Mouse (Mus musculus): ENCODE data around the gene Ppp6c. TPM values are rescaled to one million over a fixed set of nuclear protein-coding genes. Genes with fewer than 3 reads are reported as not detected.

The Ppp6c gene
- polyA plus RNA-seq, 1 experiment from 2014 or later, result 70.7 TPM

GRCm38 (mm10) chr2:39156821-39157220 lies 69.4 kb downstream of the Ppp6c start:
- no peak for ATAC-seq
- no peaks in the 10 kb centered on the region for H3K9me3 ChIP-seq (ENCODE audit: low read length)
- no peak overlapping the region for H3K4me2 ChIP-seq (replicated peaks; ENCODE audit: low read depth, low read length)
- H3K27ac ChIP-seq (ENCODE audit: low read length), result no peak overlapping the region
- H3K4me1 ChIP-seq (ENCODE audit: insufficient read depth, low read depth, low read length), result no peaks in the 10 kb centered on the region
- H3K36me3 ChIP-seq (ENCODE audit: insufficient read depth, low read length), result no peaks in the 10 kb centered on the region
- no peaks in the 10 kb centered on the region for H3K27me3 ChIP-seq (replicated peaks; ENCODE audit: insufficient read depth, low read length)
- TF ChIP-seq EP300 (IDR thresholded peaks at IDR 0.05), result no peak
- TF ChIP-seq CTCF (IDR thresholded peaks at IDR 0.05), result no peak
- no peak for DNase-seq (ENCODE audit: low spot score)
- H3K4me3 ChIP-seq (ENCODE audit: low read depth, low read length), result no peak overlapping the region
- WGBS, result 55% methylated on average over 1 of the region's 1 CpGs
- H3K9ac ChIP-seq (replicated peaks; ENCODE audit: low read depth), result no peak overlapping the region

DNA sequence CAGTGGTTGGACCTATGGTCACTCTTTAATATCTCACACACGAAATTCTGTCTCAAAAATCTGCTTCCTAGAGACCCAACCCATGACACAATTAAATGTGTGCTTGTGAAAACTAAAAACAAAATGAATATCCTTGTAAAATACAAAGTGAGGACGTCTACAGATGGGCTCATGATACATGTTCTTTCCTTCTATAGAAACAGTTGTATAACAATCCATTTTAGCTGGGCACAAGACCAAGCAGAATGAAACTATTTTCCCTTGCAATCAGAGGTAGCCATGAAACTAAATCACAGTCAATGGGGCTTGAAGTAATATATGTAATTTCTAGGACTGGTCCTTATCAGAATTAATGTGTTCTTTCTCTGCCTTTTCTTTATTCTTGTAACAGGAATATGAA lies 75.3 kb downstream of the Ppp6c start:
- Histone ChIP-seq H3K36me3 (ENCODE audit: insufficient read depth, low read length) (no peaks in the 10 kb centered on the region), H3K27ac (ENCODE audit: low read length) (no peak overlapping the region), H3K4me2 (replicated peaks; ENCODE audit: low read depth, low read length) (no peak overlapping the region), H3K4me1 (ENCODE audit: insufficient read depth, low read depth, low read length) (no peaks in the 10 kb centered on the region), H3K4me3 (ENCODE audit: low read depth, low read length) (no peak overlapping the region), H3K27me3 (replicated peaks; ENCODE audit: insufficient read depth, low read length) (no peaks in the 10 kb centered on the region), H3K9ac (replicated peaks; ENCODE audit: low read depth) (no peak overlapping the region), H3K9me3 (ENCODE audit: low read length) (no peaks in the 10 kb centered on the region)
- WGBS, result 65% methylated on average over 2 of the region's 2 CpGs
- ATAC-seq (no peak), DNase-seq (ENCODE audit: low spot score) (no peak)
- no peak for TF ChIP-seq CTCF (IDR thresholded peaks at IDR 0.05)
- no peak for TF ChIP-seq EP300 (IDR thresholded peaks at IDR 0.05)

DNA sequence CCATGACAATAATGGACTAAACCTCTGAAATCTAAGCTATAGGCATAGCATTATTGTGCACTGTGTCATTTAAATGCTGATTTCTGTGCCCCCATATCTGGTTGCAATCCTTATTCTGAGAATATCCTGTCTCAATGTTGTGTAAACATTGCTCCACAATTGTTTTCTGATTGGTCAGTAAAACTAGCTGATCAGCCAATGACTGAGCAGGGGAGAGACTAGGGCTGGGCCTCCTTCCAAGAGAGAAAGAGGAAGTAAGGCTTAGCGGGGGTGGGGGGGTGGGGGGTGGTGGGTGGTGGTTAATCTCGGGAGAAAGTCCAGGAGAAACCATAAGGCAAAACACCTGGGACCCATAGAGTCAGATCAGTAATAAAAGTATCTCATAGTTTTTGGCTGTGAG lies 78.2 kb downstream of the Ppp6c start:
- no peak overlapping the region for H3K4me3 ChIP-seq (ENCODE audit: low read depth, low read length)
- 33% methylated on average over 2 of the region's 2 CpGs for WGBS
- no peaks in the 10 kb centered on the region for H3K4me1 ChIP-seq (ENCODE audit: insufficient read depth, low read depth, low read length)
- no peaks in the 10 kb centered on the region for H3K9me3 ChIP-seq (ENCODE audit: low read length)
- TF ChIP-seq CTCF (IDR thresholded peaks at IDR 0.05) (no peak), EP300 (IDR thresholded peaks at IDR 0.05) (no peak)
- no peak overlapping the region for H3K27ac ChIP-seq (ENCODE audit: low read length)
- DNase-seq (ENCODE audit: low spot score), result no peak
- no peak overlapping the region for H3K9ac ChIP-seq (replicated peaks; ENCODE audit: low read depth)
- no peaks in the 10 kb centered on the region for H3K36me3 ChIP-seq (ENCODE audit: insufficient read depth, low read length)
- no peaks in the 10 kb centered on the region for H3K27me3 ChIP-seq (replicated peaks; ENCODE audit: insufficient read depth, low read length)
- no peak for ATAC-seq
- no peak overlapping the region for H3K4me2 ChIP-seq (replicated peaks; ENCODE audit: low read depth, low read length)

DNA sequence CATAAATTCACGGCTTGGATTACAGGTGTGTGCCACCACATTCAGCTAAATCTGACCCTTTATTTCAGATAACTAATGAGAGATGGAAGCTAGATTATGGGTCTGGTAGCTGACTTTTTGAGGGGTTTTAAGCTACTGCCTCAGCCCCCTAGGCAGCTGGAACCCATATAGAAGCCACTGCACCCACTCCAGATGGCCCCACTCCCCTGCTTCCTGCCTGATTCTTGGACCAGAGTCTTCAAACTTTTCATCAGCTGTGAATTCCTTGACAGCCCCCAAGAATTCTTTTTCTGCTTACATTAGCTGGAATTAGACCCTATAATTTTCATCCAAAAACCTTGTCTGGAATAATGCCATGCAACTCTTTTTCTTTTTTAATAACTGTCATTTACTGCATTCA lies 79.8 kb downstream of the Ppp6c start:
- TF ChIP-seq CTCF (IDR thresholded peaks at IDR 0.05) (no peak), EP300 (IDR thresholded peaks at IDR 0.05) (no peak)
- H3K9ac ChIP-seq (replicated peaks; ENCODE audit: low read depth), result no peak overlapping the region
- H3K27ac ChIP-seq (ENCODE audit: low read length), result no peak overlapping the region
- H3K36me3 ChIP-seq (ENCODE audit: insufficient read depth, low read length), result no peaks in the 10 kb centered on the region
- H3K9me3 ChIP-seq (ENCODE audit: low read length), result no peaks in the 10 kb centered on the region
- H3K4me3 ChIP-seq (ENCODE audit: low read depth, low read length), result no peak overlapping the region
- 90% methylated on average over 1 of the region's 1 CpGs for WGBS
- ATAC-seq (no peak), DNase-seq (ENCODE audit: low spot score) (no peak)
- no peaks in the 10 kb centered on the region for H3K27me3 ChIP-seq (replicated peaks; ENCODE audit: insufficient read depth, low read length)
- no peak overlapping the region for H3K4me2 ChIP-seq (replicated peaks; ENCODE audit: low read depth, low read length)
- H3K4me1 ChIP-seq (ENCODE audit: insufficient read depth, low read depth, low read length), result no peaks in the 10 kb centered on the region

Other genes starting within 250 kb of the Ppp6c start
- gene Wdr38, start 229.0 kb downstream of the Ppp6c start, polyA plus RNA-seq (2015; fragmentation: Nextera tagmentation; extraction: Ambion mirVana), result 2.6 and 3.1 TPM in 2 replicates
- 91.3 and 93.7 TPM in 2 replicates for gene Arpc5l, start 221.1 kb downstream of the Ppp6c start, polyA plus RNA-seq (2015; fragmentation: Nextera tagmentation; extraction: Ambion mirVana)
- gene Rpl35, start 220.8 kb downstream of the Ppp6c start, polyA plus RNA-seq (2015; fragmentation: Nextera tagmentation; extraction: Ambion mirVana), result 675 and 704 TPM in 2 replicates
- 22.2 and 23.2 TPM in 2 replicates for gene Golga1, start 160.9 kb downstream of the Ppp6c start, polyA plus RNA-seq (2015; fragmentation: Nextera tagmentation; extraction: Ambion mirVana)
- 2.7 and 3.8 TPM in 2 replicates for gene Scai, start 35.7 kb downstream of the Ppp6c start, polyA plus RNA-seq (2015; fragmentation: Nextera tagmentation; extraction: Ambion mirVana)